Mouse (Mus musculus): Measurements from ENCODE around the gene Ugt1a9. TPM values are rescaled to one million over a fixed set of nuclear protein-coding genes. Genes with fewer than 3 reads are reported as not detected.

Gene Ugt1a9
- polyA plus RNA-seq, 1 experiment from 2014 or later, result 0.32 TPM

DNA sequence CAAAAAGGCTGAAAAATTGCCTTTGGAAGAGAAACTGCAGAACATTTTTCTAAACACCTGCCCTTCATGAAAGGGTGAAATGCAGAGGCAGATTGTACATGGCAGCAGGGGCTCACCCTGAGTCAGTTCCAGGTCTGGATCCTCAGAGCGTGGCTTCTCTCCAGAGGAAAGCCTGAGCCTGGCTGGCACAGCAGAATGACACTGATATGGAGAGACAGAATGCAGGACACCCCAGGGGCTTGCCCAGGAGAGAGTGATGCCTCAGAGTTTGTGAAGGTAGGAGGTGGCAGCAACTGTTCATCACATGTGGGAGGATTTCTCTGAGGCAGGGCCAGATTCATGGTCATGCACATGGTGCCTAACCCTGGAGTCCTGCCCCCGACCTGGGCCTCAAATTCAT lies 129.4 kb downstream of the Ugt1a9 start:
- ChIA-PET POLR2A (interaction anchor here (0.6 kb wide), 1 partner anchor 445 kb away, joined by 4 read pairs; the partner anchor contains the start of gene Atg16l1), CTCF (no interaction called here)
- in situ Hi-C loops (cut with MboI; ENCODE audit: low pct_unique_long_range_greater_than_20kb), result no loop called here
- no peak for ATAC-seq
- no peak for DNase-seq (ENCODE audit: low read depth, low spot score)
- no peaks in the 10 kb centered on the region for H3K27me3 ChIP-seq
- no peak for TF ChIP-seq CTCF (IDR thresholded peaks at IDR 0.05)

DNA sequence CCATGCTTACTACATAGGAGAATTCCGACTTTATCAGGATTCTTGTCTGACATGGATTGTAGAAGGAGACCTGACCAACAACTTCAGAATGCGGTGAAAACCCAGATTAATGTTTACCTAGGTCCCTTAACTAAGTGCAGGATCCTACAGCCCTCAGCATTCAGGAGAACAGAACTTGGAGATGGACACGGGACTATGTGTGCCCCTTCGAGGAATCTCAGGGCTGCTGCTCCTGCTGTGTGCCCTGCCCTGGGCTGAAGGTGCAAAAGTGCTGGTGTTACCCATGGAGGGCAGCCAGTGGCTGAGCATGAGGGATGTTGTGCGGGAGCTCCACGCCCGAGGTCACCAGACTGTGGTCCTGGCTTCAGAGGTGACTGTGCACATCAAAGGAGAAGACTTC lies 129.9 kb downstream of the Ugt1a9 start, which contains the start of gene Ugt1a2:
Gene Ugt1a2 (plus strand): TSS at position 146 of the 400 bp plus-strand sequence.
- ChIA-PET CTCF (interaction anchor here (1.4 kb wide), 1 partner anchor 11 kb away, joined by 3 read pairs; the partner anchor contains the start of gene Ugt1a1), POLR2A (no interaction called here)
- DNase-seq (ENCODE audit: low read depth, low spot score), result peak; percentile 33
- no peak for ATAC-seq
- in situ Hi-C loops (cut with MboI; ENCODE audit: low pct_unique_long_range_greater_than_20kb), result no loop called here
- TF ChIP-seq CTCF (IDR thresholded peaks at IDR 0.05), result no peak
- no peaks in the 10 kb centered on the region for H3K27me3 ChIP-seq

DNA sequence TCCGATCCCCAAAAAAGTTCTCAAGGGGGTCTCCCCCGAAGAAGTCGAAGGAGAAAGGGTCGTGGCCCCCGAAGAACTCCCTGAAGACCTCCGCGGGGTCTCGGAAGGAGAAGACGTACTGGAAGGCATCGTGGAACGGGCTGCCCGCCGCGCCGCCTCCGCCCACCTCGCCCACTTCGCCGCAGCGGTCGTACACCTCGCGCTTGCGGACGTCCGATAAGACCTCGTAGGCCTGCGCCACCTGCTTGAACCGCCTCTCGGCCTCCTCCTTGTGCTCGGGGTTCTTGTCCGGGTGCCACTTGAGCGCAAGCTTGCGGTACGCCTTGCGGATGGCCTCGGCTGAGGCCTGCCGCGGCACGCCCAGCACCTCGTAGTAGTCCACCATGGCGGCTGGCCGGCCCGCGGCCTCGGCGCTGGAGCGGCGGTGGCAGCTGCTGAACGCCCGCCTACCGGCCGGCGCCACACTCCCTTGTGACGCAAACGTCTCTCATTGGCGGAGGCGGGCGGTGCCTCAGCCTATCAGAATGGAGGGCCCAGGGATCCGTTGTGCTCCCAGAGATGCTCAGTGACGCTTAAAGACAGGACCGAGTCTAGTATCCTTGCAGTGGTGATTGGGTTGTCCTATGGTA lies 134.8 kb downstream of the Ugt1a9 start, which contains the start of gene Dnajb3:
Gene Dnajb3 (minus strand): TSS at position 489 of the 629 bp plus-strand sequence.
- in situ Hi-C loops (cut with MboI; ENCODE audit: low pct_unique_long_range_greater_than_20kb), result no loop called here
- no peak for TF ChIP-seq CTCF (IDR thresholded peaks at IDR 0.05)
- ATAC-seq (no peak), DNase-seq (ENCODE audit: low read depth, low spot score) (no peak)
- H3K27me3 ChIP-seq, result no peaks in the 10 kb centered on the region
- ChIA-PET CTCF (no interaction called here), POLR2A (no interaction called here)

DNA sequence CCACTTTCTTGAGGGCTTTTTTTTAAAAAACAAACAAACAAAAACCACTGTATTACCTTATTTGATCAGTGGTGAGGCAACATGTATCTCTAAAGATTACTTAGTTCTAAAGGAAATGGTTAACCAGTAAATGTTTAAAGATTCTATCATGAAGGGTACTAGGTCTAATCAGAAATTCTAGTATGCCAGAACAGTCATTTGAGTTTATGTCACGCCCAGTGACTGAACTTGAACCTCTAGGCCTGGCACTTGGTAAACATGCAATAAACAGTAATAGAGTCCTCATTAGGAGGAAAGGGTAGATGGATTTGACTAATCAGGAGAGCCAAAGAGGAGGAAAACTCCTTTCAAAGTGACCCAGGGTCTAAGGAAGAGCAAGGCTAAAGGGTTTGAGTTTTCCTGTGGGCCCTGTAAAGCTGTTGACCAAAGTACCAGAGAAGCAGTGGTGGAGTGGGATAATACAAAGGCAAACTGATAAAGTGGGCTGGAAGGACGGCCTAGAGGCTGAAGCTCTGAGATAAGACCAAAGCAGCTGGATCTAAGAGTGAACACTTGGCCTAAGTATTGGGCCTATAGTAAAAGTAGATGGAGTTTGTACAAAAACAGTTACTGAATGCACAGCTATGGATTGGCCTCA lies 136.4 kb downstream of the Ugt1a9 start:
- no peak for TF ChIP-seq CTCF (IDR thresholded peaks at IDR 0.05)
- no peaks in the 10 kb centered on the region for H3K27me3 ChIP-seq
- POLR2A ChIA-PET, result interaction anchor here (0.6 kb wide), 1 partner anchor 42 kb away, joined by 3 read pairs; no protein-coding TSS in a partner anchor
- in situ Hi-C loops (cut with MboI; ENCODE audit: low pct_unique_long_range_greater_than_20kb), result no loop called here
- CTCF ChIA-PET, result no interaction called here
- ATAC-seq, result no peak
- no peak for DNase-seq (ENCODE audit: low read depth, low spot score)

DNA sequence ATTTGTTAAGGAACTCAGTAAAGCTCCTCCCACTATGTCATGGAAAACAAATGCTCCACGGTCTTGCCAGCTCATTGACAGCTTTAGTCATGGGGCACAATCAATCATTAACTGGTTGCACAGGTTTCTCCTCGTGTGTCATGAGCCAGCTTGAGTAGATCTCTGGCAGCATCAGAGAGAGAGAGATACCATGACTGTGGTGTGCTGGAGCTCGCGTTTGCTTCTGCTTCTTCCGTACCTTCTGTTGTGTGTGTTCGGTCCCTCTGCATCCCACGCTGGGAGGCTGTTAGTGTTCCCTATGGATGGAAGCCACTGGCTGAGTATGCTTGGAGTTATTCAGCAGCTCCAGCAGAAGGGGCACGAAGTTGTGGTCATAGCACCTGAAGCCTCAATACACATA lies 141.2 kb downstream of the Ugt1a9 start, which contains the start of gene Ugt1a1:
Gene Ugt1a1 (plus strand): TSS at position 148 of the 400 bp plus-strand sequence.
- no peak for ATAC-seq
- ChIA-PET CTCF (interaction anchor here (0.8 to 2.5 kb wide), 6 partner anchors 9 to 66 kb away, joined by 3 to 10 read pairs (median 3); partner anchors contain the start of genes Hjurp and Trpm8), POLR2A (interaction anchor here (0.7 kb wide), 1 partner anchor 997 kb away, joined by 3 read pairs; no protein-coding TSS in a partner anchor)
- TF ChIP-seq CTCF (IDR thresholded peaks at IDR 0.05), result no peak
- in situ Hi-C loops (cut with MboI; ENCODE audit: low pct_unique_long_range_greater_than_20kb), result no loop called here
- DNase-seq (ENCODE audit: low read depth, low spot score), result no peak
- H3K27me3 ChIP-seq, result no peaks in the 10 kb centered on the region

DNA sequence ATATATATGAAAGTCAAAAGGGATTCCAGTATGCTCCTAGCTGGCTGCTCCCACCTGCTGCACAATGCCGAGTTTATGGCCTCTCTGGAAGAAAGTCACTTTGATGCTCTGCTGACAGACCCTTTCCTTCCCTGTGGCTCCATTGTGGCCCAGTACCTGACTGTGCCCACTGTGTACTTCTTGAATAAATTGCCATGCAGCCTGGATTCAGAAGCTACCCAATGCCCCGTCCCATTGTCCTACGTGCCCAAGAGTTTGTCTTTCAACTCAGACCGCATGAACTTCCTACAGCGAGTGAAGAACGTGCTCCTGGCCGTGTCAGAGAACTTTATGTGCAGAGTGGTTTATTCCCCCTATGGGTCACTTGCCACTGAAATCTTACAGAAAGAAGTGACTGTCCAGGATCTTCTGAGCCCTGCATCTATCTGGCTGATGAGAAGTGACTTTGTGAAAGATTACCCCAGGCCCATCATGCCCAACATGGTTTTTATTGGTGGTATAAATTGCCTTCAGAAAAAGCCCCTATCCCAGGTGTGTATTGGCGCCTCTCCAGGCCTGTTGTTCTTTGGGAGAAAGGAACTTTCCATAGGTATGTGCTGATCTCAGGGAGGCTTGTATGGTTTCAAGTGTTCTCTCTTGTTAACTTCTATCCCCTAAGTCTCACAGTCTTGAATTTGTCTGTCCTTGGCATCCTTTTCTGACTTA lies 141.9 kb downstream of the Ugt1a9 start:
- in situ Hi-C loops (cut with MboI; ENCODE audit: low pct_unique_long_range_greater_than_20kb), result no loop called here
- DNase-seq (ENCODE audit: low read depth, low spot score) (no peak), ATAC-seq (no peak)
- TF ChIP-seq CTCF (IDR thresholded peaks at IDR 0.05), result no peak
- POLR2A ChIA-PET, result no interaction called here
- CTCF ChIA-PET, result interaction anchor here (0.8 to 2.5 kb wide), 6 partner anchors 10 to 65 kb away, joined by 3 to 10 read pairs (median 3); partner anchors contain the start of genes Hjurp and Trpm8
- no peaks in the 10 kb centered on the region for H3K27me3 ChIP-seq

DNA sequence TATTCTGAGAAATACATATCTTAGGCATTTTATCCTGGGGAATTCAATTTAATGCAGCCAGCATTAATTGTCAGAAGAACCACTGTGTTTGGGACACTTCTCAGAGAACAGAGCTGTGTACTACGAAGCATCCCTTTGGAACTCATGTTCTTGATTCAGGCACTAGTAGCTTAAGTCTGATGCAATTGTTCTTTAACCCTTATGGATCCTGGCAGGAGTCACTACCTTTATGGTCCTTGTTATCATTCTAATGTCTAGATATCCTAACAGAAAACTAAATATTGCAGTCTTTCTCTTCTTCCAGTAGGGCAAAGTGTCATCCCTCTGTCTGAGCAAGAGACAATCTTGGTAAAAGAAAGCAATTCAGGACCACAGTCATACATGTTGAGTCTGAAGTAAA lies 142.5 kb downstream of the Ugt1a9 start:
- TF ChIP-seq CTCF (IDR thresholded peaks at IDR 0.05), result no peak
- ATAC-seq (no peak), DNase-seq (ENCODE audit: low read depth, low spot score) (no peak)
- in situ Hi-C loops (cut with MboI; ENCODE audit: low pct_unique_long_range_greater_than_20kb), result no loop called here
- ChIA-PET POLR2A (no interaction called here), CTCF (interaction anchor here (0.8 to 2.5 kb wide), 5 partner anchors 10 to 65 kb away, joined by 3 to 10 read pairs (median 4); partner anchors contain the start of genes Hjurp and Trpm8)
- no peaks in the 10 kb centered on the region for H3K27me3 ChIP-seq

DNA sequence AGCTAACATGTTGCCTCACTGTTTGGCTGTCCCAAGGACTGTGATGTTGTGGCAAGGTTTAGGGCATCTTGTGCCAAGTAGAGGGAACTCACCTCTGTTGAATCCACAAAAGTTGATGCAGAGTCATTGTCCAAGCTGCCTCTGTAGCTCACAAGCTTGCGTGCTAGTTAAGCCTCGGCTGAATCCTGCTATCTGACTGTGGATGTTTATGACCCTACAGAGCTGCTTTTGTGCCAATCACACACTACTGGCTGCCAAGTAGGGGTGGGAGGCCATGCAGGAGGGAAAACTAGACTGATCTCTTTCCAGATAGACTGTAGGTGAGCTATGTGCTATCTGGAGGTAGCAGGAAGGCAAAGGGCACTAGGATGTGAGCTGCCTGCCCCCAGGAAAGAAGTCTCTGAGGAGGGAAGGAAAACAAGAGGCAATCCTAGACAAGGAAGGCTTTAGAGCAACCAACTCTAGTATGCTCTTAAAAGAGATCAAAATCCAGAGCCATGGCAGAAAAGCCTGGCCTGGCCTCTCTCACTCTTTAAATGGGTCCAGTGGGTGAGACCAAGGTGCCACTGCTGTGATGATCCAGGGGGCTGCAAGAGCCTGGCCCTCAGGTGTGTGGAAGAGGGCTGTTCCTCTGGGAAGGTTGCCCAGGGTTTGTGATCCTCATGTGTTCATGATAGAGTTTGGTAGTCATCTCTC lies 143.3 kb downstream of the Ugt1a9 start:
- H3K27me3 ChIP-seq, result no peaks in the 10 kb centered on the region
- ATAC-seq, result peak; percentile 18
- in situ Hi-C loops (cut with MboI; ENCODE audit: low pct_unique_long_range_greater_than_20kb), result no loop called here
- DNase-seq (ENCODE audit: low read depth, low spot score), result no peak
- POLR2A ChIA-PET, result no interaction called here
- no peak for TF ChIP-seq CTCF (IDR thresholded peaks at IDR 0.05)
- CTCF ChIA-PET, result interaction anchor here (0.8 to 2.5 kb wide), 5 partner anchors 9 to 64 kb away, joined by 3 to 10 read pairs (median 4); partner anchors contain the start of genes Hjurp and Trpm8

DNA sequence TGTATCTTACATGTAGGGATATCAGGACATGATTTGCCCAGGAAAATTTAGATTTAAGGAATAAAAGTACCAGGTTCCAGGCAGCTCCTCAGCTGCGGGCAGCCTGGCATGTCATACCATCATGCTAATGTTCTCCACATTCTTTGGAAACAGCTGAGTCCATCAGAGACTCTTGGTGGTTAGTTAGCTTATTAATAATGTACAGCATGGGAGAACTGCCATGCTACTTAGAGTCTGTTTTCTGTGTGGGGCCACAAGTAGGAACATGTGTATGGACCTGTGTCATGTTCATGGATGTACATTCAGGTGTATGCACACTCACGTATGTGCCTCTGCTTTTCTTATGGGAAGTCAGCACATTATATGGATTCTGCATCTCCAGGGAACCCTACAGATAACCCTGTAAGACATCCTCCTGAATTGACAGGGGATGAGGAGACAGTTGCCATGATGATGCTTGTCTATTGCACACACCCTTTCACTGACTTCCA lies 143.9 kb downstream of the Ugt1a9 start:
- POLR2A ChIA-PET, result no interaction called here
- no peak for DNase-seq (ENCODE audit: low read depth, low spot score)
- no peak for TF ChIP-seq CTCF (IDR thresholded peaks at IDR 0.05)
- H3K27me3 ChIP-seq, result no peaks in the 10 kb centered on the region
- in situ Hi-C loops (cut with MboI; ENCODE audit: low pct_unique_long_range_greater_than_20kb), result no loop called here
- peak; percentile 5 for ATAC-seq
- CTCF ChIA-PET, result interaction anchor here (2.3 to 2.5 kb wide), 2 partner anchors 8 to 64 kb away, joined by 6 to 10 read pairs; partner anchors contain the start of genes Hjurp and Trpm8

Data from Patski (cell line).